Mouse (Mus musculus) kidney, postnatal 0 days (tissue): ENCODE measurements around the gene Tbcc. TPM values are rescaled to one million over a fixed set of nuclear protein-coding genes. Genes with fewer than 3 reads are reported as not detected.

ENCODE experiments used
- ATAC-seq: fragments of 200-750 bp; cut with Nextera tagmentation; replicated peaks from 2 replicates; pipeline ENCODE4 v1.8.0; 2017; ENCODE audit warnings: low read depth, moderate number of reproducible peaks, moderate TSS enrichment, moderate library complexity; ENCODE audit not compliant: low FRiP score
- DNase-seq: peaks from one replicate; pipeline ENCODE4 v3.0.0-alpha.2; 2016; ENCODE audit warnings: low spot score
- H3K27ac ChIP-seq: fragments of 300-500 bp; sonication (generic); 2 replicates; pipeline ENCODE4 v1.5.1; 2014; ENCODE audit warnings: mild to moderate bottlenecking
- H3K27me3 ChIP-seq: fragments of 300-500 bp; sonication (generic); 2 replicates; pipeline ENCODE4 v1.6.1; 2014; ENCODE audit warnings: low read length, mixed read lengths; ENCODE audit not compliant: insufficient read depth
- H3K36me3 ChIP-seq: fragments of 300-500 bp; sonication (generic); 2 replicates; pipeline ENCODE4 v1.6.1; 2014; ENCODE audit warnings: low read length, mixed read lengths; ENCODE audit not compliant: insufficient read depth
- H3K4me1 ChIP-seq: fragments of 300-500 bp; sonication (generic); replicated peaks from 2 replicates; pipeline ENCODE4 v1.6.1; 2014; ENCODE audit warnings: antibody characterized with exemption, low read length, mixed read lengths; ENCODE audit not compliant: insufficient read depth
- H3K4me2 ChIP-seq: fragments of 300-500 bp; sonication (generic); 2 replicates; pipeline ENCODE4 v1.6.1; 2014; ENCODE audit warnings: mild to moderate bottlenecking, low read length, moderate library complexity, mixed read lengths
- H3K4me3 ChIP-seq: fragments of 300-500 bp; sonication (generic); replicated peaks from 2 replicates; pipeline ENCODE4 v1.5.1; 2014; ENCODE audit warnings: low read depth, low read length
- H3K9ac ChIP-seq: fragments of 300-500 bp; sonication (generic); 2 replicates; pipeline ENCODE4 v1.6.1; 2014; ENCODE audit warnings: low read depth, low read length
- H3K9me3 ChIP-seq: fragments of 300-500 bp; sonication (generic); replicated peaks from 2 replicates; pipeline ENCODE4 v1.6.1; 2016; ENCODE audit warnings: low read length, inconsistent platforms, mixed read lengths
- CTCF ChIP-seq: IDR thresholded peaks from 2 replicates; pipeline ENCODE4 v1.5.1; 2016; ENCODE audit warnings: antibody characterized with exemption, low read depth, mild to moderate bottlenecking, moderate library complexity
- WGBS: fragments of 180-500 bp; shearing (Covaris S2); extraction: QIAGEN DNeasy Blood & Tissue Kit; methylation state at CpG from one replicate; pipeline ENCODE4 v1.1.7; 2014; 5-methylcytosine and 5-hydroxymethylcytosine counted together
- polyA plus RNA-seq: library from polyadenylated mRNA; unstranded; fragments of >200 nt; fragmentation: Nextera tagmentation; extraction: Ambion mirVana; gene quantifications from 2 replicates; pipeline ENCODE4 v1.2.1, GENCODE M21; 2015

The Tbcc gene
- polyA plus RNA-seq, 1 experiment from 2014 or later: 71.4 TPM

DNA sequence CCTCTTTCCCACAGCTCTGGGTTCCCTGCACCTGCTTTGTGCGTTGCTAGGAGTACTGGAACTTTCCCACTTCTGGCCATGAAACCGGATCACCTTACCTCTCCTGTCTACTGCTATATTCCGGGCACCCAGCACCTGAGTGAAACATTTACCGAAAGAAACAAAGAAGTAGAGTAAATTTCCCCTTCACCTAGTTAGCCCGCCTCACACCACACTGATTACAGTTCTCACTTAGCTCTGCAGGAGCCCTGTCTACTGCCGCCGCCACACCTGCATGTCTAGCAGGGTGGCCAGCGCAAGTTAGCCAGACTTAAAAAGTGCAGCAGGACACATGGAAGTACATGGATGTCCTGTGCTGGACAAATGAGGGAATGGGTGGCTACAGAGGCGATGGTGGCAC, 7.4 kb upstream of the Tbcc start:
- no peak overlapping the region for H3K4me3 ChIP-seq
- peak overlapping the region; percentile 20; the same call in 1 of the 2 replicates for H3K27ac ChIP-seq
- no peak overlapping the region for H3K4me2 ChIP-seq
- no peak overlapping the region for H3K9ac ChIP-seq
- 0 out of 2 replicates have a peak, but pooled peaks cover 14% of the 10 kb centered on the region for H3K4me1 ChIP-seq
- H3K27me3 ChIP-seq: no peaks in the 10 kb centered on the region
- ATAC-seq (no peak), DNase-seq (no peak)
- H3K9me3 ChIP-seq: no peaks in the 10 kb centered on the region
- 69% methylated on average over 9 of the region's 9 CpGs for WGBS
- H3K36me3 ChIP-seq: no peaks in the 10 kb centered on the region
- no peak for TF ChIP-seq CTCF

DNA sequence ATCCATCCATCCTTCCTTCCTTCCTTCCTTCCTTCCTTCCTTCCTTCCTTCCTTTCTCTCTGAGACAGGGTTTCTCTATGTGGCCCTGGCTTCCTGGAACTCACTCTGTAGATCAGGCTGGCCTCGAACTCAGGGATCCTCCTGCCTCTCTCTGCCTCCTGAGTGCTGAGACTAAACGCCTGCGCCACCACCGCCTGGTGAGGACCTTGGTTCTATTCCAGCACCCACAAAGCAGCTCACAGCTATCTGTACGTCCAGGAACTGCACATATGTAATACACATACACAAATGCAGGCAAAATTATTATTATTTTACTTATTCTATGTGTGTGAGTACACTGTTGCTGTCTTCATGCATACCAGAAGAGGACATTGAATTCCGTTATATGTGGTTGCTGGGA, 5.7 kb upstream of the Tbcc start:
- no peak overlapping the region for H3K9ac ChIP-seq
- no peak for TF ChIP-seq CTCF
- H3K36me3 ChIP-seq: no peaks in the 10 kb centered on the region
- no peaks in the 10 kb centered on the region for H3K9me3 ChIP-seq
- no peak overlapping the region for H3K27ac ChIP-seq
- H3K4me3 ChIP-seq: no peak overlapping the region
- no peak for ATAC-seq
- H3K27me3 ChIP-seq: no peaks in the 10 kb centered on the region
- DNase-seq: no peak
- H3K4me2 ChIP-seq: no peak overlapping the region
- 95% methylated on average over 6 of the region's 6 CpGs for WGBS
- 0 out of 2 replicates have a peak, but pooled peaks cover 14% of the 10 kb centered on the region for H3K4me1 ChIP-seq

- Histone ChIP-seq H3K4me1 (0 out of 2 replicates have a peak, but pooled peaks cover 14% of the 10 kb centered on the region), H3K27ac (no peak overlapping the region), H3K9me3 (no peaks in the 10 kb centered on the region), H3K36me3 (no peaks in the 10 kb centered on the region), H3K9ac (no peak overlapping the region), H3K4me2 (no peak overlapping the region), H3K4me3 (no peak overlapping the region), H3K27me3 (no peaks in the 10 kb centered on the region)
- 82% methylated on average over 11 of the region's 11 CpGs for WGBS
- no peak for TF ChIP-seq CTCF
- no peak for ATAC-seq
- no peak for DNase-seq
These were observed 5.1 kb upstream of the Tbcc start for GRCm38 (mm10) chr17:46885218-46885909.

DNA sequence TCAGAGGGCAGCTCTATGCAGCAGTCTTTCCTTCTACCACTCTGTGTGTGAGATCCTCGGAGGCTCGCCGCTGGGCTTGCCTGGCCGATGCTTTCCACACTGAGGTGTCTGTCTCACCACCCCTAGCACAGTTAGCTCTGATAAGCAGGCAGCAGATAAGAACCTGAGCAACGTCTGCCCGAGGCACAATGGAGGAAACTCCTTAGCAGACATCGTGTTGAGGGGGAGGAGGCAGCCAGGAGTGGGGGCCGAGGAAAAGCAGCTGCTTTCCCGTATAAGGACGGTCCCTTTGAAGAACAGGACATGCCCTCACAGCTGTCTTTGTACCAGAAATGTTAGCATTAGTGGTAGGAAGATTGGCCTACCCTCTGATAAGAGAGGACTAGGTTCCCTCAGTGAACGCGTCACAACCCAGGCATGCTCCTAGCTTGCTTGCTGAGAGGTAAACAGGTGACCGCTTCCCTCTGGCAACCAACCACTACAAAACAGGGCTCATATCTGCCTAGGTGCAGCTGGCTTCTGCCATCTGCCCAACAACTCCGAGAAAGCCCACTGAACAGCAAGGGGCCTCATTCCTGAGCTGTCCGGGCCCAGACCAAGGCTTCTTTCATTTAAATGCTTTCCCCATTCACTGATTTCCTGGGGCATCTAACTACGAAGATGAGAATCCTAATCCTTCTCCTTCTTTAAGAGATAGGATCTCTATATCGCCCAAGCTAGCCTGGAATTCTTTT, 4.4 kb upstream of the Tbcc start:
- no peak for TF ChIP-seq CTCF
- ATAC-seq (no peak), DNase-seq (no peak)
- H3K27me3 ChIP-seq: no peaks in the 10 kb centered on the region
- H3K4me2 ChIP-seq: no peak overlapping the region
- H3K36me3 ChIP-seq: no peaks in the 10 kb centered on the region
- WGBS: 52% methylated on average over 17 of the region's 17 CpGs
- no peak overlapping the region for H3K9ac ChIP-seq
- H3K9me3 ChIP-seq: no peaks in the 10 kb centered on the region
- 0 out of 2 replicates have a peak, but pooled peaks cover 14% of the 10 kb centered on the region for H3K4me1 ChIP-seq
- no peak overlapping the region for H3K4me3 ChIP-seq
- no peak overlapping the region for H3K27ac ChIP-seq

- peak overlapping the region; percentile 90 for H3K4me3 ChIP-seq
- H3K9me3 ChIP-seq: no peaks in the 10 kb centered on the region
- peak; percentile 65 for DNase-seq
- ATAC-seq: no peak
- H3K27ac ChIP-seq: peak overlapping the region; percentile 94; the same call in 1 of the 2 replicates
- H3K4me2 ChIP-seq: peak overlapping the region; percentile 87
- WGBS: 37% methylated on average over 16 of the region's 16 CpGs
- H3K27me3 ChIP-seq: no peaks in the 10 kb centered on the region
- H3K9ac ChIP-seq: peak overlapping the region; percentile 73; the same call in 1 of the 2 replicates
- H3K36me3 ChIP-seq: no peaks in the 10 kb centered on the region
- TF ChIP-seq CTCF: peak; percentile 72
- peaks cover 23% of the 10 kb centered on the region; the same call in 1 of the 2 replicates for H3K4me1 ChIP-seq
These were observed 1.8 kb upstream of the Tbcc start for GRCm38 (mm10) chr17:46888511-46889212.
